Mouse (Mus musculus): Measurements from ENCODE around the gene Gm49342.
"Not testable (repeated sequence)": the region's sequence is repeated elsewhere in the genome, so short reads cannot be mapped to it uniquely, and the experiment has no call there.

DNA sequence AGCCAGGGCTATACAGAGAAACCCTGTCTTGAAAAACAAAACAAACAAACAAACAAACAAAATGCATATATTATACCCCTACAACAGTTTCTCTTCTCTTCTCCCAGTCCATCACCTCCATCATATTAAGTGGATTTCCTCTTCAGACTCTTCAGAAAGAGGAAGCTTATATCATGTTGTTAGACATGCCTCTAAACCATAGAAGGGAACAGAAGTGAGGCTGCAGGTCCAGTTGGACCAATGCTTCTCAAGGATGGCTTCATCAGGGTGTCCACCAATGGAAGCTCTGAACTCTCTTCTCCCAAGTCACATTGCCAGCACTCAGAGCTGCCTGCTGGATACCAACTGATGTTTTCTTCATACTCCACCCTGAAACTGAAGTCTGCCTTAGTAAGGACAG lies 39.0 kb upstream of the Gm49342 start:
- not testable (repeated sequence) for TF ChIP-seq CTCF (IDR thresholded peaks at IDR 0.05; ENCODE audit: extremely low read depth, insufficient read length, insufficient replicate concordance, low read depth, low read length); POLR2A (IDR thresholded peaks at IDR 0.05; ENCODE audit: low read depth, low read length)
